Mouse (Mus musculus) effector memory CD4-positive, alpha-beta T cell, adult 7 months (primary cell): Measurements from ENCODE around the gene Cdk9. TPM values are rescaled to one million over a fixed set of nuclear protein-coding genes. Genes with fewer than 3 reads are reported as not detected.

ENCODE experiments used
- polyA plus RNA-seq: library from polyadenylated mRNA; unstranded; fragments of 100-300 nt; shearing (Covaris generic); gene quantifications from one replicate; pipeline ENCODE4 v1.2.1, GENCODE M21; 2017

Cdk9 gene
- 136 TPM for polyA plus RNA-seq

DNA sequence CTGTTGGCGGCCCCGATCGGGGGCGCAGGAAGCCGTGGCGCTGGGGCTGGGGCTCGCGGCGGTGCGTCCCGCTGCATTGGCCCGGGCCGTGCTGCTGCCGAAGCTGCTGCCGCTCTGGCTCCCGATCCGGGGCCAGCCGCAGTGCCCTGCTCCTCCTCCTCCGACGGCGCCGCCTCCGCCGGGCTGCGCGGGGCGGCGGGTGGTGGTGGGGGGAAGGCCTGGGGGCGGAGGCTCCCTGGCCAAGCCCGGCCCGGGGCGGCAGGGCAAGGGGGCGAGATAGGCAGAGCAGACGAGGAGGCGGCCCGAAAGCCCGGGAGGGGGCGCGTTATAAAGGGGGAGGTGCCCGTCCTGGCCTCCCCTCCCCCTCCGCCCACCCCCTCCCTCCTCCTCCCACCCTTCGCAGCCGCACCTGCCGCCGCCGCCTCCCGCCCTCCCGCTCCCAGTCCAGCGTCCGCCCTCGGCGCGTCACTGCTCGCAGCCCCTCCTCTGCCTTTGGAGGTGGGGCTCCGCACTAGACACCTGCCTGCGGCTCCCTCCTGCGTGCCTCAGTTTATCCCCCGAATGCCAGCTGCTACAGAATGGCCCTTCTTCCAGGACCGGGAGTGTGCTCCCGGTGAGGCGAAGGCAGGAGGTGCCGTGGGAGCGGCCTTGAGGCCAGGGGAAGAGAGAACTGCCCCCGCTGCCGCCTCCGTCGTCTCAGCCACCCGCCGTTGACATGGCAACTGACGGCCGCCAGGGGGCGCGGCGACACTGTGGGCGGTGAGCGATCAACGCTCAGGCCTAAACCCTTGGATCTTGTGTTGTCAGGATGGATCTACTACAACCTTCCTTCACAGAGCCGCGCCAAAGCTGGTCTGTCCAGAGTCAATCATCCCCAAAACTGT, at the start of gene Cdk9:
Gene Cdk9 (minus strand): TSS at position 143 of the 884 bp plus-strand sequence.

DNA sequence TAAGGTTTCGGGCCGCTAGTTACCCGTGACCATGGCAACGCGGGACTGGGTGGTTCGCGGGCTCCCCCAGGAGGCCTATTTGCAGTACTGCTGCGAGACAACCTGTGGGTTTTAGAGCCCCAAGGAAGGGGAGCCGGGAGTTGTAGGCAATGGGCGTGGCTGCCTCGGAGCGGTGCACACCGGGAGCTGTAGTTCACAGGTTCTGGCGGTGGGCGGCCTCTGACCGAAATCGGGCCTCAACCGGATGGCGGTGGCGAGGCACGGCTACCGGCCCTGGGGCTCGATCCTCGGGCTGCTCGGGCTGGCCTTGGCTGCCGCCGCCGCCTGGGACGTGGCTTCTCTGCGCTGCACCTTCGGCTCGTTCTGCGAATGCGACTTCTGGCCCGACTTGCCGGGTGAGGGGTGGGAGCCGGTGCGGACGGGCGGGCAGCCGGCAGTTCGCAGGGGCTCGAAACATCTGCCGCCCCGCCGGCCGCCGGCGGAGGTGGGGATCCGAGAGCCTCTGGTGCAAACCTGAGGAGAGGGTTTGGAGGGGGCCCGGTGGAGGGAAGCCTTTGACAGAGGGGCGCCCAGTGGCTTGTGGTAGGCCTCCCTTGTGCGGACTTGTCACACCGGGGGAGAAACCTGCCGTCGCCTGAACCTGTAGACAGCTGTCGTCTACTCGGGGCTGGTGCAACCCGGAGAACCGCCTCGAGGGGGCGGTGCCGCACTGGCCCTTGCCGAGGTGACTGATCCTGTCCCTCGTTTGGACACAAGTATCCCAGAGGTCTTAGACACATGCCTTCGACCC, 44.4 kb upstream of the Cdk9 start, which contains the start of gene Tor2a:
Gene Tor2a (plus strand): TSS at position 179 of the 790 bp plus-strand sequence.

DNA sequence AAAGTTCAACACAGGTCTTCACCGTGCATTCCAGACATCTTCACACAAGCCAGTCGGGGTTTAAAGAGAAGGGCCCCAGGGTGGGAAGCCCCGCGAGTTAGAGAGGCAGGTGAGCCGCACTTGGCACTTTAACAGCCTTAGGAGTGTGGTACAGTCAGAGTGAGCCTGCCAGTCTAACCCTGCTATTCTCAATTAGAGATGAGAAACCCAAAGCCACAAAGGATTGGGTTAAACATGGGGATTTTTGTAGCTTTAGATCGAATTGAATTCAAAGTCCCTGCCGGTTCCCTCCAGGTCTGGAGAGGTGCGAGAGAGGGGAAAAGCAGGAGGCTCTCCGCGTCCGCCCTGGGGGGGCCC, 28.0 kb upstream of the Cdk9 start, which contains the start of gene 6330409D20Rik:
Gene 6330409D20Rik (minus strand): TSS at position 101 of the 357 bp plus-strand sequence.

DNA sequence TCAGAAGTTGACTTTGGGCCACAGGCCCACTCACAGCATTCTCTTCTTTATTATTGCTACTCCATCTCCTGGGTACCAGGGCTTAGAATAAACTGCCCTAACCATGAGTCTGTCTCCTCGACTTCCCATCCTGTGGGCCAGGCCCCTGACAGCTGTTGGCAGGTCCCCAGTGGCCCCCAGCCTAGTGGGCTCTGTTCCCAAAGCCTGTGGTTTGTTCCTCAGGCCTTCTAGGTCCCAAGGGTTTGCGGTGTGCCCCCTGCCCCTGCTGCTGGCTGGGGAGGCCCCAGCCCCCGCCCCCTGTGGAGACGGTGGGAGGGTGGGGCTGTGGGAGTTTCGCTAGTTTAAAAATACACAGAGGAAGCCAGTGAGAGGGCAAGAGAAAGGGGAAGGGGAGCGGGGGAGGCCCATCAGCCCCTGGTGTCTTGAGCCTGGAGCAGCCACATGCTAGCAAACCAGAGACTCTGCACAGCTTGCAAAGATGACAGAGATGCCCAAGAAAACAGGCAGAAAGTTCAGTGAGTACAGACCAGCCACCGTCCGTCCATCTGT, 7.9 kb upstream of the Cdk9 start, which contains the start of gene Sh2d3c:
Gene Sh2d3c (plus strand): TSS at position 375 of the 549 bp plus-strand sequence.

DNA sequence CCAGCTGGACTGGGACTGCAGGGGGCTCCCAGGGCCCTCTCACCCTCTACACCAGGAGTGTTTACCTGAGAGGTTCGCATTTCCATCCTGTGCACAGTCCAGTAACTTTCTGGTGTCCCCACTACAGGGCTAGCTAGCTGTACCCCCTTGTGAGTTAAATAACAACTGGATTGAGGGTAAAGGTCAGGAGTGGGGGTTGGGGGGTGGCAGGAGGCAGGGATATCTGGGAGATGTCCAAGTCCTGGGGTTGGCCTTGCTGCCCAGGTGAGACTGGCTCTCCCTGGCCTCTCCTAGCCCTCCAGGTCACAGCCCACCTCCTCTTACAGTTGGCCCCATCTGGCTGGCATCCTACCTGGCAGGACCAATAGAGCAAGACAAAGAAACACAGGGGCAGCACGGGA, 8.9 kb downstream of the Cdk9 start, which contains the start of gene Fpgs:
Gene Fpgs (minus strand): TSS at position 125 of the 401 bp plus-strand sequence.

Other genes with a start within 250 kb of the Cdk9 start
- gene Fam102a, start 177.7 kb downstream of the Cdk9 start, polyA plus RNA-seq = 136 TPM
- gene Dpm2, start 142.2 kb downstream of the Cdk9 start, polyA plus RNA-seq = 76.0 TPM
- not detected for gene Pip5kl1, start 138.3 kb downstream of the Cdk9 start, polyA plus RNA-seq
- not detected for gene 9430097D07Rik, start 137.4 kb downstream of the Cdk9 start, polyA plus RNA-seq
- 26.7 TPM for gene St6galnac4, start 126.0 kb downstream of the Cdk9 start, polyA plus RNA-seq
- 3.2 TPM for gene St6galnac6, start 113.4 kb downstream of the Cdk9 start, polyA plus RNA-seq
- gene Ak1, start 91.3 kb downstream of the Cdk9 start, polyA plus RNA-seq = 0.24 TPM
- gene Eng, start 66.5 kb downstream of the Cdk9 start, polyA plus RNA-seq = 0.27 TPM
- gene Fpgs, start 8.9 kb downstream of the Cdk9 start, polyA plus RNA-seq = 15.5 TPM
- 69.8 TPM for gene Sh2d3c, start 8.0 kb upstream of the Cdk9 start, polyA plus RNA-seq
- not detected for gene 6330409D20Rik, start 27.9 kb upstream of the Cdk9 start, polyA plus RNA-seq
- gene Tor2a, start 44.2 kb upstream of the Cdk9 start, polyA plus RNA-seq = 43.6 TPM
- gene Ttc16, start 62.6 kb upstream of the Cdk9 start, polyA plus RNA-seq = 1.5 TPM
- 8.0 TPM for gene Ptrh1, start 62.7 kb upstream of the Cdk9 start, polyA plus RNA-seq
- not detected for gene Cfap157, start 71.4 kb upstream of the Cdk9 start, polyA plus RNA-seq
- 9.4 TPM for gene Stxbp1, start 134.2 kb upstream of the Cdk9 start, polyA plus RNA-seq
- 1.8 TPM for gene Fam129b, start 163.0 kb upstream of the Cdk9 start, polyA plus RNA-seq
- 40.5 TPM for gene Rpl12, start 248.5 kb upstream of the Cdk9 start, polyA plus RNA-seq
- 4.8 TPM for gene Lrsam1, start 248.5 kb upstream of the Cdk9 start, polyA plus RNA-seq